Mouse (Mus musculus) testis, adult 2 months (tissue): ENCODE measurements around the gene Gm44973.

Source experiments
- CTCF ChIP-seq: fragments of 200-500 bp; IDR thresholded peaks from 2 replicates; pipeline ENCODE4 v1.5.1; 2012; ENCODE audit warnings: low read depth, mild to moderate bottlenecking, inconsistent platforms, low read length, moderate library complexity; ENCODE audit not compliant: control insufficient read depth, insufficient read depth, insufficient replicate concordance
- POLR2A ChIP-seq: fragments of 200-500 bp; IDR thresholded peaks from 2 replicates; pipeline ENCODE4 v1.6.1; 2012; ENCODE audit warnings: low read depth, mild to moderate bottlenecking, inconsistent platforms, low read length, moderate library complexity; ENCODE audit not compliant: control insufficient read depth

GRCm38 (mm10) chr7:5038109-5038732, 22.9 kb downstream of the Gm44973 start, which contains the start of gene Zfp784:
- no peak for TF ChIP-seq CTCF
- TF ChIP-seq POLR2A: peak; percentile 49
